Mouse (Mus musculus): Measurements from ENCODE around the gene Lrrc17. TPM values are rescaled to one million over a fixed set of nuclear protein-coding genes. Genes with fewer than 3 reads are reported as not detected.
A peak's percentile ranks its signal among the peaks of the same experiment; 100 is the strongest.

Gene Lrrc17
- polyA plus RNA-seq, 1 experiment from 2014 or later, result 17.9 TPM

GRCm38 (mm10) chr5:21519166-21519565 is 24.2 kb upstream of the Lrrc17 start:
- H3K4me3 ChIP-seq (ENCODE audit: control insufficient read depth in 1 of 2, insufficient read depth in 1 of 2, low read depth in 1 of 2, low read length in 2 of 2), result no peak overlapping the region
- ATAC-seq (ENCODE audit: insufficient number of reproducible peaks, insufficient read depth, low FRiP score, low read depth), result no peak
- H3K4me1 ChIP-seq (ENCODE audit: control insufficient read depth in 2 of 2, insufficient read depth in 2 of 2, low read length in 2 of 2), result peaks cover 0 to 2% of the 10 kb centered on the region in 2 experiments; a peak in 1 of 4 replicates
- H3K9me3 ChIP-seq (ENCODE audit: control insufficient read depth, low read length), result no peaks in the 10 kb centered on the region
- H3K9ac ChIP-seq (ENCODE audit: low read length), result no peak overlapping the region
- WGBS, result 78% methylated on average over 3 of the region's 3 CpGs
- H3K27ac ChIP-seq (replicated peaks in 1 of 2; ENCODE audit: control insufficient read depth in 1 of 2, insufficient read depth in 1 of 2, low read depth in 2 of 2, low read length in 2 of 2), result no peak overlapping the region
- H3K4me2 ChIP-seq (ENCODE audit: low read length), result no peak overlapping the region
- H3K36me3 ChIP-seq (ENCODE audit: control insufficient read depth, insufficient read depth, low read length), result no peaks in the 10 kb centered on the region
- H3K27me3 ChIP-seq (ENCODE audit: control insufficient read depth, insufficient read depth, low read length), result no peaks in the 10 kb centered on the region

GRCm38 (mm10) chr5:21526835-21527485 is 16.4 kb upstream of the Lrrc17 start:
- WGBS, result 63% methylated on average over 11 of the region's 11 CpGs
- Histone ChIP-seq H3K27me3 (ENCODE audit: control insufficient read depth, insufficient read depth, low read length) (no peaks in the 10 kb centered on the region), H3K9ac (ENCODE audit: low read length) (no peak overlapping the region), H3K4me3 (ENCODE audit: control insufficient read depth in 1 of 2, insufficient read depth in 1 of 2, low read depth in 1 of 2, low read length in 2 of 2) (no peak overlapping the region), H3K27ac (replicated peaks in 1 of 2; ENCODE audit: control insufficient read depth in 1 of 2, insufficient read depth in 1 of 2, low read depth in 2 of 2, low read length in 2 of 2) (peak overlapping the region; percentile 14 to 43; a peak in 2 of 4 replicates), H3K4me1 (ENCODE audit: control insufficient read depth in 2 of 2, insufficient read depth in 2 of 2, low read length in 2 of 2) (peaks cover 3 to 4% of the 10 kb centered on the region in 2 experiments; a peak in 2 of 4 replicates), H3K4me2 (ENCODE audit: low read length) (no peak overlapping the region), H3K9me3 (ENCODE audit: control insufficient read depth, low read length) (0 out of 2 replicates have a peak, but pooled peaks cover 7% of the 10 kb centered on the region), H3K36me3 (ENCODE audit: control insufficient read depth, insufficient read depth, low read length) (no peaks in the 10 kb centered on the region)
- ATAC-seq (ENCODE audit: insufficient number of reproducible peaks, insufficient read depth, low FRiP score, low read depth), result no peak

- Histone ChIP-seq H3K9ac (ENCODE audit: low read length) (no peak overlapping the region), H3K27ac (replicated peaks in 1 of 2; ENCODE audit: control insufficient read depth in 1 of 2, insufficient read depth in 1 of 2, low read depth in 2 of 2, low read length in 2 of 2) (peak overlapping the region; percentile 4 to 43; a peak in 2 of 4 replicates), H3K4me3 (ENCODE audit: control insufficient read depth in 1 of 2, insufficient read depth in 1 of 2, low read depth in 1 of 2, low read length in 2 of 2) (no peak overlapping the region), H3K4me1 (ENCODE audit: control insufficient read depth in 2 of 2, insufficient read depth in 2 of 2, low read length in 2 of 2) (peaks cover 3 to 4% of the 10 kb centered on the region in 2 experiments; a peak in 2 of 4 replicates), H3K4me2 (ENCODE audit: low read length) (no peak overlapping the region), H3K9me3 (ENCODE audit: control insufficient read depth, low read length) (0 out of 2 replicates have a peak, but pooled peaks cover 7% of the 10 kb centered on the region), H3K36me3 (ENCODE audit: control insufficient read depth, insufficient read depth, low read length) (no peaks in the 10 kb centered on the region), H3K27me3 (ENCODE audit: control insufficient read depth, insufficient read depth, low read length) (no peaks in the 10 kb centered on the region)
- whole genome bisulfite sequencing, result 25% methylated on average over 4 of the region's 4 CpGs
- ATAC-seq (ENCODE audit: insufficient number of reproducible peaks, insufficient read depth, low FRiP score, low read depth), result no peak; the same call in 1 of the 2 replicates
Observed at GRCm38 (mm10) chr5:21527488-21527911, 15.9 kb upstream of the Lrrc17 start.

GRCm38 (mm10) chr5:21528068-21528842 is 15.1 kb upstream of the Lrrc17 start:
- Histone ChIP-seq H3K27ac (replicated peaks in 1 of 2; ENCODE audit: control insufficient read depth in 1 of 2, insufficient read depth in 1 of 2, low read depth in 2 of 2, low read length in 2 of 2) (peak overlapping the region in 1 of 2 experiments; percentile 4; a peak in 2 of 4 replicates), H3K4me2 (ENCODE audit: low read length) (no peak overlapping the region), H3K9me3 (ENCODE audit: control insufficient read depth, low read length) (0 out of 2 replicates have a peak, but pooled peaks cover 7% of the 10 kb centered on the region), H3K36me3 (ENCODE audit: control insufficient read depth, insufficient read depth, low read length) (no peaks in the 10 kb centered on the region), H3K9ac (ENCODE audit: low read length) (no peak overlapping the region), H3K4me3 (ENCODE audit: control insufficient read depth in 1 of 2, insufficient read depth in 1 of 2, low read depth in 1 of 2, low read length in 2 of 2) (no peak overlapping the region), H3K27me3 (ENCODE audit: control insufficient read depth, insufficient read depth, low read length) (no peaks in the 10 kb centered on the region), H3K4me1 (ENCODE audit: control insufficient read depth in 2 of 2, insufficient read depth in 2 of 2, low read length in 2 of 2) (peaks cover 3 to 4% of the 10 kb centered on the region in 2 experiments; a peak in 2 of 4 replicates)
- WGBS, result 66% methylated on average over 15 of the region's 15 CpGs
- peak; percentile 61; the same call in 1 of the 2 replicates for ATAC-seq (ENCODE audit: insufficient number of reproducible peaks, insufficient read depth, low FRiP score, low read depth)

GRCm38 (mm10) chr5:21529110-21529720 is 14.1 kb upstream of the Lrrc17 start:
- Histone ChIP-seq H3K9me3 (ENCODE audit: control insufficient read depth, low read length) (0 out of 2 replicates have a peak, but pooled peaks cover 7% of the 10 kb centered on the region), H3K9ac (ENCODE audit: low read length) (no peak overlapping the region), H3K4me1 (ENCODE audit: control insufficient read depth in 2 of 2, insufficient read depth in 2 of 2, low read length in 2 of 2) (peaks cover 3 to 4% of the 10 kb centered on the region in 2 experiments; a peak in 2 of 4 replicates), H3K4me3 (ENCODE audit: control insufficient read depth in 1 of 2, insufficient read depth in 1 of 2, low read depth in 1 of 2, low read length in 2 of 2) (no peak overlapping the region), H3K36me3 (ENCODE audit: control insufficient read depth, insufficient read depth, low read length) (no peaks in the 10 kb centered on the region), H3K27ac (replicated peaks in 1 of 2; ENCODE audit: control insufficient read depth in 1 of 2, insufficient read depth in 1 of 2, low read depth in 2 of 2, low read length in 2 of 2) (no peak overlapping the region), H3K4me2 (ENCODE audit: low read length) (no peak overlapping the region), H3K27me3 (ENCODE audit: control insufficient read depth, insufficient read depth, low read length) (no peaks in the 10 kb centered on the region)
- WGBS, result 82% methylated on average over 8 of the region's 8 CpGs
- ATAC-seq (ENCODE audit: insufficient number of reproducible peaks, insufficient read depth, low FRiP score, low read depth), result no peak

- WGBS, result 82% methylated on average over 2 of the region's 2 CpGs
- H3K9ac ChIP-seq (ENCODE audit: low read length), result no peak overlapping the region
- no peaks in the 10 kb centered on the region for H3K36me3 ChIP-seq (ENCODE audit: control insufficient read depth, insufficient read depth, low read length)
- 0 out of 2 replicates have a peak, but pooled peaks cover 9% of the 10 kb centered on the region for H3K9me3 ChIP-seq (ENCODE audit: control insufficient read depth, low read length)
- peaks cover 2 to 3% of the 10 kb centered on the region in 2 experiments; a peak in 2 of 4 replicates for H3K4me1 ChIP-seq (ENCODE audit: control insufficient read depth in 2 of 2, insufficient read depth in 2 of 2, low read length in 2 of 2)
- no peak overlapping the region for H3K4me2 ChIP-seq (ENCODE audit: low read length)
- no peak overlapping the region for H3K27ac ChIP-seq (replicated peaks in 1 of 2; ENCODE audit: control insufficient read depth in 1 of 2, insufficient read depth in 1 of 2, low read depth in 2 of 2, low read length in 2 of 2)
- ATAC-seq (ENCODE audit: insufficient number of reproducible peaks, insufficient read depth, low FRiP score, low read depth), result no peak
- H3K4me3 ChIP-seq (ENCODE audit: control insufficient read depth in 1 of 2, insufficient read depth in 1 of 2, low read depth in 1 of 2, low read length in 2 of 2), result no peak overlapping the region
- no peaks in the 10 kb centered on the region for H3K27me3 ChIP-seq (ENCODE audit: control insufficient read depth, insufficient read depth, low read length)
Observed at GRCm38 (mm10) chr5:21532126-21532525, 11.2 kb upstream of the Lrrc17 start.

- Histone ChIP-seq H3K27me3 (ENCODE audit: control insufficient read depth, insufficient read depth, low read length) (no peaks in the 10 kb centered on the region), H3K9ac (ENCODE audit: low read length) (no peak overlapping the region), H3K27ac (replicated peaks in 1 of 2; ENCODE audit: control insufficient read depth in 1 of 2, insufficient read depth in 1 of 2, low read depth in 2 of 2, low read length in 2 of 2) (no peak overlapping the region), H3K36me3 (ENCODE audit: control insufficient read depth, insufficient read depth, low read length) (no peaks in the 10 kb centered on the region), H3K4me1 (ENCODE audit: control insufficient read depth in 2 of 2, insufficient read depth in 2 of 2, low read length in 2 of 2) (no peaks in the 10 kb centered on the region), H3K4me3 (ENCODE audit: control insufficient read depth in 1 of 2, insufficient read depth in 1 of 2, low read depth in 1 of 2, low read length in 2 of 2) (no peak overlapping the region), H3K9me3 (ENCODE audit: control insufficient read depth, low read length) (0 out of 2 replicates have a peak, but pooled peaks cover 9% of the 10 kb centered on the region), H3K4me2 (ENCODE audit: low read length) (no peak overlapping the region)
- WGBS, result 71% methylated on average over 5 of the region's 5 CpGs
- ATAC-seq (ENCODE audit: insufficient number of reproducible peaks, insufficient read depth, low FRiP score, low read depth), result no peak
Observed at GRCm38 (mm10) chr5:21532921-21533320, 10.4 kb upstream of the Lrrc17 start.

Measured in heart, embryonic 14.5 days (tissue).